Mouse (Mus musculus): ENCODE measurements at regions not wholly inside any gene's neighbourhood (a gene's known extent, or its start where the extent isn't known, plus 50 kb on each side); places are given as distances from the start of the nearest gene placed in this dataset.
A peak's percentile ranks its signal among the peaks of the same experiment; 100 is the strongest.

DNA sequence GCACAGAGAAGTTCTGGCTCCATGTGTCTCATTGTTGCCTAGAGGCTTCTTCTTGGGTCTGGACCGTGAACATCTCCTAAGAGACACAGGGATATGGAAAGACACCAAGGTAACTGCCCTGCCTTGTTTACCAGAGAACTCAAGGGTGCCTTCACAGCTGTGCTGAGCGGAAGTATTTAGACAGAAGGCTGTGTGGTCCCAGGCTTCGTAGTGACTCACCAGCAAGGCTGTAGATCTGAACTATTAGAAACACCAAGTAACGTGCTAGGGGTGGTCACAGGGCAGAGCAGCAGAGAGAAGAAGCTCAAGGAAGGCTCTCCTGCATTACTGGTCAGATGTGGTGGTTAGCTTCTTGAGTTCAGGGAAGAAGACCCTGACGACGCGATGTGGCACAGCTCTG is 51.6 kb upstream of the Lpp start:
- intact Hi-C loops (cut with DNase I): no loop called here
- DNase-seq: no peak

DNA sequence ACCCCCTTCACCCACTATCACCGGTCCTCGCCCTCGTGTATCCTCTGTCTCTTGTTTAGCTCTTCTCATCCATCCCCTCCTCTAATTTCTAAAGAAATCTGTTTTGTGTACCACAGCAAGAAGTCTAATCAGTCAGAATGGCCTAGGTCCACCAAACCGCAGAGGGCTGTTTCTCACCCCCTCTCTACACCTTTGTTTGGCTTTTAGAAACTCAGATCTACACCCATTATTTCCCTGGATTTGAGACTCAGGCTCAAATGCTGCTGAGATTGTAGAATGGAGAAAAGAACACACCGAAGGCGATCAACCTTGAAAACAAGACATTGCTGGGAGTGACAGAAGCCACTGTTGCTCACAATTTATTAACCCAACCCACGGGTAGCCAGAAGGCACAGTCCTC is 52.7 kb upstream of the Lpp start:
- intact Hi-C loops (cut with DNase I): no loop called here
- DNase-seq: no peak

DNA sequence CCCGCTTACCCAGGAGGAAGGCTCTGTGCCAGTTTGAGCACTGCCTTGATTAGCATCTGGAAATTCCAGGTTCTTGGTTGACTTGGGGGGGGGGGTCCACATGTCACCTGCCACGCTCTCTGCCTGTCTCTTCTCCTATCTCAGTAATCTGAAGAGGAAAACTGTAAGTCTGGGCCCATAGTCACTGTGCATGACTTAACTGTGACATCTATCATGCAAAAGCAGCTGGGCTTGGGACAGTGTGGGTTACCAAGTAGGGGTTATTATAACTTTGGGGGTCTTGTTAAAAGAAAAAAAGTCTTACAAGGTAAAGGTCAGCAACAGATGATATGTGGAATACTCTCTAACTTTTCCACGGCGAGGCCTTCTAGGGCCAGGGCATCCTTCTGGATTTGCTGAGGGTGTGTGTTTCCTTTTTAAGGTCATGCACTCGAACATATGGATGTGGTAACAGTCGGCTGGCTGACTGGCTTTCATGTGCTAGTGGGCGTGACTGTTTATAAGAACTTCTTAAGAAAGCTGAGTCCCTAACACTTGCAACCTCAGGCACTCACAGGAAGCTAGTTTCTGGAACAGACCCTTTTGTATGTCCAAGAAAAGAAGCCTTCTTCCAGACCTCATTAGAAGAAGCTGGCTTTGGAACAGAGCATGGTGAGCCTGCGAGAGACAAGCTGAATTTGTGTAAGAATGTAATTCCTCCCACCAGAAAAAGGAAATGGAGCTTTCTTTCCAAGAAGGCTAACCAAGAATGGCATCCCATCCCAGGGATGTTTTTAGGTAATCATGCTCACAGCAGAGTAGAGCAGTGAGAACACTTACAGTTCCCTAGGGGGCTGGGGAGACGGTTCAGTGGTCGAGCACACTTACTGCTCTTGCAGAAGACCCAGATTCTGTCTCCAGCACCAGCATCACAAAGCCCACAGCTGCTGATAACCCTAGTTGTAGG is 53.7 kb upstream of the Lpp start:
- intact Hi-C loops (cut with DNase I): no loop called here

GRCm38 (mm10) chr16:24338404-24338803 is 54.9 kb upstream of the Lpp start:
- no peak for DNase-seq
- intact Hi-C loops (cut with DNase I): no loop called here

More for the DNA sequence above, 53.7 kb upstream of the Lpp start:
- no peak for DNase-seq

DNA sequence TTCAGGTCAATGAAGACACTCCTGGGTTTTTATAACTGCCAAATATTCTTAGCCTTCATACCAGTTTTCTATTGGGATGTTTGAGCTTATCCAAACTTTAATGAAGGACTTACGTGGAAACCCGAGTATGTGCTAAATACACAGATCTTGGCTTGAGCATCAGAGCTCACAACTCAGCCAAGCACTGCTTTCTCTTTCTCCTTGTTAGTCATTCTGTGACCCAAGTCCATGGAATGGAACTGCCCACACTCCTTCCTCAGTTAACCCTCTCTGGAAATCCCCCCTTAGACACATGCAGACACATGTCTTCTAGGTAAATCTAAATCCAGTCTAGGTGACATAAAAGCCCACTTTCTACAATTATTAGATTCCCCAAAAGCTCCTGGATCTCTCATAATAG is 58.9 kb upstream of the Lpp start:
- intact Hi-C loops (cut with DNase I): no loop called here
- DNase-seq: no peak

GRCm38 (mm10) chr16:24331446-24332020 is 61.8 kb upstream of the Lpp start:
- no peak for DNase-seq
- intact Hi-C loops (cut with DNase I): no loop called here

DNA sequence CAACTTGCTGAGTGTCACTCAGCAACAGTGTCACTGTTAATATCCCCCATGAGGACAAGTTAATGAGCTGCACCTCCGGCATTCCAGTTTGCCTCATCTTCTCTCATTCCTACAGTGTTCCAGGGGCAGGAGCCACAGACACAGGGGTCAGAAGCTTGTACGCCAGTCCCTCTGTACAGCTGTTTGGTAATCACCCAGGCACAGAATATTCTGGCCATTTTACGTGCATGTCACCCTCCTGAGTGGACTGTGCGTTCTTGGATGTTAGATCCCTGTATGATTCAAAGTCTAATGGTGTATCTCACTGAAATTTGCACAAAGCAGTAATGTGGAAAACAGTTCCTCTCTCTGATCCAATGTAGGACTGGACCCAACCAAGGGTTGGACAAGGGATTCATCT is 66.7 kb upstream of the Lpp start:
- intact Hi-C loops (cut with DNase I): no loop called here
- DNase-seq: no peak

DNA sequence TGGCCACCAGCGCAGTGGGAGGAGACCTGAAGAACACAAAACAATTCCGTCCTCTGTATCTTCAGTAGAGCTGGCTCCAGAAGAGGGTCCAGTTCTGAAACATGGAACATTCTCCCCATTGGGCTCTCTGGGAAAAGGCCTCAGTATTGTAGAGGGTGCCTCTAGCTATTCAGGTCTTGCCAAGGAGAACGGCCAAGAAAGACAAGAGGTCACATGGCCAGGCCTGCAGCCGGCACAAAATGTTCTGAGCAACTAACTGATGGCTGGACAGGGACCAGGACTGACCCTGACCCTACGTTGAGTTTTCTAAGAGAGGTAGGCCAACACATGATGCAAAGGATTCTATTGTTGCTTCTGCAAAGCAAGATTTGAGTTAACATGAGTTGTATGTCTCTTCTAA is 67.3 kb upstream of the Lpp start:
- intact Hi-C loops (cut with DNase I): no loop called here
- DNase-seq: peak; percentile 54 to 61

DNA sequence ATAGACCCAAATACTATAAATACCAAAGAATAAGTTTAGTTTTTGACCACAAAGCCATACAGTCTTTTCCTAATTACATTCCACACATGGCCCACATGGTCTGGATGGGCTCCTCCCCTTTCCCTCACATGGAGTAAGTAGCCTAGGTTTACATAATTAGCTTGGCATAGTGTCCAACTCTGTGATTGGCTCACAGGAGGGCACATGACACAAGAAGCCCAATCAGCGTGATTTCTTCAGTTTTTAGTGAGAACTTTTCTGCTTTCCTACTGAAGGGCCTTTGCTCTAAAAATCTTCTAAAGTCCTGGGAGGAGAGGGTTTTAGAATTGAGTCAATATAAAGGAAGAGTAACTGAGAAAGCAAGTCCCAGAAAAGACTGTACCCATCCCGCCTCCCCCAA is 68.4 kb upstream of the Lpp start:
- intact Hi-C loops (cut with DNase I): no loop called here
- DNase-seq: no peak

GRCm38 (mm10) chr16:24318723-24319437 is 74.4 kb upstream of the Lpp start:
- intact Hi-C loops (cut with DNase I): no loop called here
- no peak for DNase-seq

DNA sequence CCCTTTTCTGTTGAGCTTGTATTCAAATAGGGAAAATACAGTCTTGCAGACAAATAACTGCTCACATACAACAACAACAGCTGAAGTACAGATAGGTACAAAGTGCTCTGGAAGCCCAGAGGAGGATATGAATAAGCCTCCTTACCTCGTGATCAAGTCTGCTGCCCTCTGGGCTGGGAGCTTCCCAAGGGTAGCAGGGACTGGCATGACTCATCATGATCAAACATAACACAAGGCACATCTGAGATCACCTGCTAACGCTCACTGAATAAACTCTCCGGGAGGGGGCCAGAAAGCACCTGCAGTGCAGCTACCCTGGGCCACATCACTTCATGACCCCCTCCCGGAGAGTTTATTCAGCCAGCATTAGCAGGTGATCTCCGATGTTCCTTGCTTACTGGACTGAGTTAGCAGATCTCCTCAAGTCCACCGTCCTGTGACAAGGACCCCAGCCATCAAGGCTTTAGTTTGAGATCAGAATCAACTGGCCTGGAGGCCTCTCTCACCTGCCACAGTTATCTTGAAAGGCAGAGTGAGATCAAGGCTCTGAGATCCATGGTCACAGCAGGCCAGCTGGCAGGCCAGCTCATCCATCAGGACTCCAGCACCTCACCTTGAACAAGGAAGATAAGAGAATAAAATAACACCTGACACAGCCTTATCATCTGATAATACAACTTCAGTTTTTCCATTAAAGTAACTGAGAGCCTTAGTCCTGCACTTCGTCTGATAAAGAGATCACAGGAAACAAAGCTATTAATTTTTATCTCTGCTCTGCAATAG is 79.6 kb upstream of the Lpp start:
- intact Hi-C loops (cut with DNase I): no loop called here
- no peak for DNase-seq

GRCm38 (mm10) chr16:24305391-24305790 is 87.9 kb upstream of the Lpp start:
- no peak for DNase-seq
- intact Hi-C loops (cut with DNase I): no loop called here

GRCm38 (mm10) chr16:24296790-24297189 is 96.5 kb upstream of the Lpp start:
- intact Hi-C loops (cut with DNase I): no loop called here
- DNase-seq: no peak

DNA sequence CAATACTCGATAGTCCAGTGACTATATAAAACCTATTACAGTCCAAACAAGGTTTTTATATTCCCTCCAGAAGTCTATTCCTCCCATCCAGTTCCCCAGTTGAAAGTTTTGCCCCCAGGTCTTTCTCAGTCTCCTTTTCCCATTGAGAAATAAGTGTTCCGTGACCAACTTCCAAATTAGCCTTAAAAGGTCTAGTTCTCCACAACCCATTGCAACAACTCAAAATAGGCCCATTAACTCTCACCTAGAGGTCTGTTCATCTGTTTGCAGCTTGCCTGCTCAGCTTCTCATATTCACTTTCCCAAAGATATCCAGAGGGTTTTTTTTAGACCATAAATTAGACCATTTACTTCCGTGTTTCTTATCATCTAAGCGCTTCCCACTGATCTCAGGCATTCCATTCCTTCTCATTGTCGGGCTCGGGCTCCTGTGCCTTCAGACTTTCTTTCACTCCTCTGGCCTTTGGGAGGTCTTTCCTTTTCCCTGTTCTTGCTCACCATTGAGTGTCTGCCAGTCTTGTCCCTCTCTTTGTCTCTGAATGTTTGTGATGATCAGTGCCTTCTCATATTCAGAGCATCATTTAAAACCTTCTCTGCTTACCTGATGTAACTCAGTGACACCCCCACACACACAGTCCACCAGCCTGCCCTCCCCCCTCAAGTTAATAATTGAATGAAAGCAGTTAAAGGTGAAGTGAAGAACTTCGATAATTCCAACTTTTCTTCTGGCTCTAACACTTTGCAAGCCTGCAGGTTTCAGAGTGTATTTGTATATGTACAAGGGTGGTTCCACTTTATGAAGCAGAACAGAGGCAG is 97.5 kb upstream of the Lpp start:
- DNase-seq: no peak
- intact Hi-C loops (cut with DNase I): no loop called here

DNA sequence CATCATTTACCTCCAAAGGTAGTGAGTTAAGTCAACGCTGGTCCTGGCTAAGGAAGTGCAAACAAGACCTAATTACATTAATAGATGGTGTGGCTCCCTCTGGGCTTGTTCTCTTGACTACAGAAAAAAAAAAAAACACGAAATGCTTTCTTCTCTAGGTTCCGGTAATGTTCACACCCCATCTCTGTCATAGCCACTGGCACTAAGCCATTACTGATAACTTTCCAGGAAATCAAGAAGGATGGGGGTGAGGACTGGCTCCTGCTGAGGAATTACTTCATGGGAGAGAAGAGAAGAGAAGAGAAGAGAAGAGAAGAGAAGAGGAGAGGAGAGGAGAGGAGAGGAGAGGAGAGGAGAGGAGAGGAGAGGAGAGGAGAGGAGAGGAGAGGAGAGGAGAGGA is 109.1 kb upstream of the Lpp start:
- DNase-seq: no peak
- intact Hi-C loops (cut with DNase I): loop anchor here (5.0 kb wide), 2 partner anchors 297 to 778 kb away; partner anchors contain the start of genes Bcl6 and Gm37419

- intact Hi-C loops (cut with DNase I): loop anchor here (5.0 kb wide), 2 partner anchors 295 to 780 kb away; partner anchors contain the start of genes Bcl6 and Gm37419
- peak; percentile 79 to 82 for DNase-seq
Observed at GRCm38 (mm10) chr16:24282194-24282683, 111.1 kb upstream of the Lpp start.

DNA sequence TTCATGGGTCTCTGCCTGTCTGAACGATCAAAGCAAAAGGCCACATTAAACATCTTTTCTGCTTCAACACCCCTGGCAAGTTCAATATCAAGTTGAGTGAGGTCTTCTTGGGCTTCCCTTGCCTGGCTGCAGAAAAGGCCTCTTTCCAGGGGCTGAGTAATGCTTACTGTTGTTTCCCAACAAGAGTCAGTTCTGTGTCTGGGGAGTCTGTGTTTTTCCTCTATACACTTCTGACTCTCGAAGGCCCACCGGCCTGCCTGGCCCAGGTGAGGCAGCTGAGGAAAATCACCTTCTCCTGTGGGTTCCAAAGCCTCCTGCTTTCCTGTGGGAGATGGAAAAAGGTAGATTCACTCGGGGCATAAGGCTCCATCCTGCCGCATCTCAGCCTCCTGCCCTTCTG is 111.7 kb upstream of the Lpp start:
- peak; percentile 18 to 25 for DNase-seq
- intact Hi-C loops (cut with DNase I): loop anchor here (5.0 kb wide), 2 partner anchors 294 to 781 kb away; partner anchors contain the start of genes Bcl6 and Gm37419

- intact Hi-C loops (cut with DNase I): no loop called here
- no peak for DNase-seq
Observed at GRCm38 (mm10) chr16:24277857-24278256, 115.5 kb upstream of the Lpp start.

DNA sequence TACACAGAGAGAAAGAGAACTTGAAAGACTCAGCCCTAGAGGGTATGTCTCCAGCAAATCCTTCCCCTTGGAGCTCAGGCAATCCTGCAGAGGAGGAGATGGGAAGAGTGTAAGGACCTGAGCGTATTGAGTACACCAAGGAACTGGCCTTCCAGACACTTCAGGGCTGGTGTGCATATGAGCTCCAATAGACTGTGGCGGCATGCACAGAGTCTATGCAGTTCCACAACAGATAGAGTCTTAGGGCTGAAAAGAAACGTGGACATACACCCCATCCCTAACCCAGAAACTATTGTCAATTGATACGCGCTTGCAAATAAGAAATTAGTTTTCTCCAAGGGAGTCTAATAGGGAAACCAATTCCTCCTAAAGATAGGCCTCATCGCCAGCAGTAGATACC is 130.6 kb upstream of the Lpp start:
- no peak for DNase-seq
- intact Hi-C loops (cut with DNase I): no loop called here
